Mouse (Mus musculus) NIH3T3 (cell line): ENCODE measurements at regions not wholly inside any gene's neighbourhood (a gene's known extent, or its start where the extent isn't known, plus 50 kb on each side); places are given as distances from the start of the nearest gene placed in this dataset.
"Not testable (repeated sequence)": the region's sequence is repeated elsewhere in the genome, so short reads cannot be mapped to it uniquely, and the experiment has no call there.

Experiments used
- DNase-seq: peaks from one replicate; pipeline ENCODE4 v3.0.0-alpha.2; 2012; ENCODE audit warnings: low read depth

DNA sequence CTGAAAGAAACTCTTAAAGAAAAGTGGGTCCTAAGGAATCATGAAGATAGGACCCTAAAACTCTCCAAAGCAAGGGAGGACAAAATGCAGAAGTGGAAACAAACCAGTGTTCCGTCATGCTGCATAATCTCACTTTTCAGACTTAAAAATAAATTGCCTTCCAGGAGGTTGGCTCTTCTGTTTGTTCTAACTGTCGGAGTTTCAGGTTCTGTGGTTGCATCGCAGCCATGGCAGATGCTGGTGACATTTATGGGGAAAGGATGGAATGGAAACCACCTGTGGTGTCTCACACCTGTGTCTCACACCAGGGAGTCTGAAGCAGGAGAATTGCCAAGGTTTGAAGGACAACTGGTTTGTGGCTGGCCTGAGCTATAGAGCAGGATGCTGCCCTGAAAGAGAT is 50.9 kb upstream of the Hivep1 start:
- no peak for DNase-seq

DNA sequence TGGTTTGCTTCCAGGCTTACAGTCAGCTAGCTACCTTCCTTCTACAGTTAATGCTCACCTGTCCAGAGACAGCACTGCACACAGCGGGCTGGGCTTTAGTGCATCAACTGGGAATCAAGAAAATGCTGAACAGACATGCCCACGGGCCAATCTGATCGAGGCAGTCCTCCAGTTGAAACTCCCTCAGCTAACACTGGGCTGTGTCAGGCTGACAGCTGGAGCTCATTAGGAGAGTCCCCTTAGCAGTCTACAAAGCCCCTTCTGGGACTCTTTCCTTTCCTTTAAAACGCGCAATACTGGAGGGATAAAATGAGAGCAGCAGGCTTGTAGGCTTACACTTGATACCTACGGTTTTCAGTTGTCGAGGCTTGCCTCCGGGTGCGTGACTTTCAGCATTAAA is 53.9 kb upstream of the Hivep1 start:
- no peak for DNase-seq

DNA sequence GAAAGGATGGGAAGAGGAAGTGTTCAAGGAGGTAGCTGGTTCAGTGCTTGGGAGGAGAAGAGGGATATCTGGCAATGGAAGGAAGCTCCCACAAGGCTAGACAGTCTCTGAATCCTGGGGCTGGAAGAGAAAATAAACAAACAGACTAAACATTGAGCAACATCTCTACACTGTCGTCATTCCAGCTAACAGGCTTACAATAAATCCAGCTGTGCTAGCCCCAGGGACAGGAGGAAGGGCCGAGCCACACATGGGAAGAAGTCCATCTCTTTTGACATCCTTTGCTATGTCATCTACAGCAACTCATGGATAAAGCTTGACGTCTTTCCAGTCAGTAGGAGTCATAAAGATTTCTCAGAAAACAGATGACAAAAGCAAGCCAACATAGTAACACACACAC is 57.7 kb upstream of the Hivep1 start:
- peak; percentile 14 for DNase-seq

DNA sequence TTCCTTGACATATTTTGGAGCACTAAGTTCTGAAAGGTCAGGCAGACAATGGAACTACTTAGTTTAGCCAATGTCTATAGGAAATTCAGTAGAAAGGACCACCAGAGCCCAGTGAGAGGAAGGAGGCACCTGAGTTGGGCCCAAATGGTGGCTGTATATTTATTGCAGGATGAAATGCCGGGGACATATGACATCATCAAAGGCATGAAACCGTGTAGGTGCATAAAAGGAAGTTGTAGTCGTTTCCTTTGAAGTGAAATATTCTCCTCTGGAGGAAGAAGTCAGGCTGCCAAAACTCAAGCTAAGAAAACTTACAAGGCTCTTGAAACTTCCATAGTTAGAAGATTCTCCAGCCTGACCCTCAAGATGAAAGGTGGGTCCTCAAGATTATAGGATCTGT is 75.9 kb upstream of the Hivep1 start:
- no peak for DNase-seq

DNA sequence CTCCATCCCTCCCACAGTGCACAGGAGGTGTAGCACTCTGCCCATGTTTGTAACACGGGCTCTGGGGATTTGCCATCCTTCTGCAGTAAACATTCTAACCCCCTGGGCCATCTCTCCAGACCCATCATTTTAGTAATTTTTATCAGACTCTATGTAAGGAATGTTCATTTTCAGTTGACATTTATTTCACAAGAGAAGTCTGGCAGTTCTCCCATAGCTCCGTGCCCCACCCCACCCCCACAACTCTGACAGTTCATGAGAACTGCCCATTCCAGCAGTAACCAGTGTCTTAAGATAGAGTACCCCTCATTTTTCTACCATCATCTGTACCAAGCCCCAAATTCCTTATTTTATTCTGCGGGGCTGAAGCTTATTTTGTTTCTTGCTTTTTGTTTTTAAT is 88.9 kb upstream of the Hivep1 start:
- no peak for DNase-seq

DNA sequence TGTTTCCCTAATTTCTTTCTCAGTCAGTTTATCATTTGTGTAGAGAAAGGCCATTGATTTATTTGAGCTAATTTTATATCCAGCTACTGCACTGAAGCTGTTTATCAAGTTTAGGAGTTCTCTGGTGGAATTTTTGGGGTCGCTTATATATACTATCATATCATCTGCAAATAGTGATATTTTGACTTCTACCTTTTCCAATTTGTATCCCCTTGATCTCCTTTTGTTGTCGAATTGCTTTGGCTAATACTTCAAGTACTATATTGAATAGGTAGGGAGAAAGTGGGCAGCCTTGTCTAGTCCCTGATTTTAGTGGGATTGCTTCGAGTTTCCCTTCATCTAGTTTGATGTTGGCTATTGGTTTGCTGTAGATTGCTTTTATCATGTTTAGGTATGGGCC is 90.9 kb upstream of the Hivep1 start:
- DNase-seq = not testable (repeated sequence)

DNA sequence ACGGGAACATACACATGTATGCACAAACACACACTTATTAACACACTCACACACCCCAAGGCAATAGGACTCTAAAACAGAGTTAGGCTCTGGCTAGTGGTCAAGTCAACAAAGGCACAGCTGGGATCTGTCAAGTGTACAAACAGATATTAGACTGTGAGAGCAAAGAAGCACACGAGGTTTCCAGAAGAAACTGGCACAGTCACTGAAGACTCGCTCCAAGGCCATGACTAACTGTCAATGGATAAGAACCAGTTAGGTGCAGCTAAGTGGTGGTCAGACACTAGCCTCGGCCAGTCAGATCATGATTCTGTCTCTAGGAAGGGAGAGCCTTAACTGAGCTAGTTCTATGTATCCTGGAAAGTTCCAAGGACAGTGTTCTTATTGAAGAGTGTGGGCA is 93.9 kb upstream of the Hivep1 start:
- no peak for DNase-seq

DNA sequence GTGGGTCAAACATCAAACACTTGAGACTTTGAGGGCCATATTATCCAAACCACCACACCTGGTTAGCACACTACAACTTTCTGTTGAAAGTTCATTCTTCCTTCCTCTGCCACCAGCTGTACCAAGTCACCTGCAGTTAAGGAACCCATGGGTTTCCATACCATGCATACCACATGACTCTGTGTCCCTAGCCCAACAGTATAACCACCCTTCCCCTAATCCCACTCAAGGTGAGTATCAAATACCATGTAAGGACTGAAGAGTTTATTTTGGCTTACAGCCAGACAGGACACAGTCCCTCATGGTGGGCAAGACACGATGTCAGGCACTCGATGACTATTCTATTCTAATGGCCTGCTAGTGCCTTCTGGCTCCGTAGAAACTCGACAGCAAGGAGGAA is 95.9 kb upstream of the Hivep1 start:
- no peak for DNase-seq

DNA sequence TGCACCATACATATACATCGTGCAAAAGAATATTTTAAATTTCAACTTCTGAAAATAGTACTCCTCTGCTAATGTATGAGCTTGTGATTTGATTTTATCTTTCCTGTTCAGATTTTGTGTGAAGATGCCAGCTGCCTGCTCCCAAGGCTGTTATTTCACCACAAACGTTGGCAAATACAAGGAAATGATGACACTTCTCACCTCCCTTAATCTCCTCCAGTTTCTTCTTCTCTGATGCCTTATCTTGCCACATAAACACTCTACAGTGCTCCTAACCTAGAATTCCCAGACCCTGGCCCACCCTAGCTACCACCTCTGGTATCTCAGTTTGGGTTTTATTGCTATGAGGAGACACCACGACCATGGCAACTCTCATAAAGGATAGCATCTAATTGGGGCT is 96.6 kb upstream of the Hivep1 start:
- no peak for DNase-seq

DNA sequence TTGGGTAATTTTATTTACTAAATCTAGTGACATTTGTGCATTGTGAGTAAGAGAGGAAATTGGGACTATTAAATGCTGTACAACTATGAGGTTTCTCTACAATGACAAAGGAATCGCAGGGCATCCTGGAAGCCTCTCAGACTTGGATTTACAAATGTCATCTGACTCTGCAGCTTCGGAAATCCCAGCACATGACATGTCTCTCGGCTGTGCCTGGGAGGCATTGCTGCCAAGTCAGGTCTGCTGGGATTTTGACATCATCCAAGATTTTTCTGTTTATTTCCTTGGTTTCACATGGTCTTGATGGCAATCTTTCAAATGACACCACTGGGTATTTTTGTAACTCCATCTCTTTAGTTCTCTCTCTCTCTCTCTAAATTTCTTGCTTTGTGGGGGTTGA is 99.4 kb upstream of the Hivep1 start:
- DNase-seq = no peak

DNA sequence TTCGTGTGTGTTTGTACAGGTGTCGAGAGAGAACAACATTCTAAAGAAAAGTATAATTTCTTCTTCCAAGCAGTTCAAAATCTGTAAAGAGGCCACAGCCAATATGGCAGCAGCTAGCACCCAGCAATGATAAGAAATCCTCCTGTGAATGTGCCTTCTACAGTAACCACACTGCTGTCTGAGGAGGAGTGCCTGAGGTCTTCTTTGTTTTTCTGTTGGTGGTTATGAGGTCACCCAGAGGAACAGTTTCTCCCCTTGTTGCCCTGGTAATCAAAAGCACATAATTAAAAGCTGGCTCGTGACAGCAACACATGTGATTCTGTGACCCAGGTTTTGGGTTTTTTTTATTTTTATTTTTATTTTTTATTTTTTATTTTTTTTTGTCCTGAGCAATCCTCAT is 100.8 kb upstream of the Adtrp start:
- DNase-seq = no peak

DNA sequence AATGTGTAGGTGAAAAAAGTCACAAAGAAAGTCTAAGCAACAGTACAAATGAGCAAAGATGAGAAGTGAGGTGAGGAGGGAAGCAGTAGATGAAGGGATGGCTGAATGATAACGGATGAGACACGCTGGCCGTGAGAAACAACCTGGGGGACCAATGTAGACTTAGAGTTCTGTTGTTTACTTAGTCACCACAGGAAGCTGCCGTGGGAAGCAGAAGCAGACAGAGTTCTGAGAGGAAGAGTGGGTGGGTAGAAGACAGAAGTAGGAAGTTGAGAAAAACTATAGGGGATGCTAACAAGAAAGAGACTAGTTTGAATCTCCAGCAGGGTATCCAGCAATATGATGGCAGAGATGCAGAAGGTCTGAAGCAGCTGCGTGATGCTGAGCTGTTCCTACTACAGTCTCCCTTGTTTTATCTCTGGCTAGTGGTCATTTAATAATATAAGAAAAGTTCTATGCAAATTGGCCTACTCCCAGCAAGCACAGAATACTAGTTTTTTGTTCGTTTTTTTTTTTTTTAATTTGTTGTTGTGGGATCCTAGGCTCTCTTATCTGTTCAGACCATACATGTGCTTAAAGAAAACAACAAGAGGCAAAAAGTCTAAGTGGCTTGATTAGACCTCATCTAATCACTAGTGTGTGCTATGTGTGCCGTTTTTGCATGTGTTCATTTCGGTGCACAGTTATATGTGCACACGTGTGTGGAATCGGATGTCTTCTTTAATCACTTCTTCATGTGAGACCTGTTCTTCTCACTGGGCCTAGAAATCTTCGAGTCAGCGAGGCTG is 85.0 kb upstream of the Adtrp start:
- no peak for DNase-seq

DNA sequence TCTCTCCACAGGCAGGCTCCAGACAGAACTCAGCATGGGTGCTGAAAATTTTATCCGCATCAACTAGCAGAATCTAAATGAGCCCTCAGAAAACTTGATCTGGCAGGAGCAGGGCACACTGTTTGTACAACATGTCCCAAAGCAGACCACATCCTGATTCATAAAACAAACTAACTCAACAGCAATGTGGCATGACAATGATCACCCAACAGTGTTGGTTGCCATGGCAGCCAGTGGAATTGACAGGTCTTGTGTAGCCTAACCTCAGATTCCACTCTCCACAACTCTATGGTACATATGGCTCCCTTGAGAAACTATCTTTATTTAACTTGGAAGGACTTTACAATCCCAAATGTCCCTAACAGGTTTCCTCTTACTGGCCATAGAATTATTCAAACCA is 82.3 kb upstream of the Adtrp start:
- no peak for DNase-seq

DNA sequence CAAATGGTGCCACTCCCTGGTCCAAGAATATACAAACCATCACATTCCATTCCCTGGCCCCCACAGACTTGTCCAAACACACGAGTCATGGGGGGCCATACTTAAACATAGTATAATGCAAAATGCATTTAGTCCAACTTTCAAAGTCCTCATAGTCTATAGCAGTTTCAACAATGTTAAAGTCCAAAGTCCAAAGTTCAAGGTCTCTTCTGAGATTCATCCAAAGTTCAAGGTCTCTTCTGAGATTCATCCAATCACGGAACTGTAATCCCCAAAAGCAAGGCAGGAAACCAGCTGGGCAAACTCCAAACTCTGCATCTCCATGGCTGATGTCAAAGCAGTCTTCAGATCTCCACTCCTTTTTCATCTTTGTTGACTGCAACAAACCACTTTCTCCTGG is 78.4 kb upstream of the Adtrp start:
- DNase-seq = not testable (repeated sequence)

DNA sequence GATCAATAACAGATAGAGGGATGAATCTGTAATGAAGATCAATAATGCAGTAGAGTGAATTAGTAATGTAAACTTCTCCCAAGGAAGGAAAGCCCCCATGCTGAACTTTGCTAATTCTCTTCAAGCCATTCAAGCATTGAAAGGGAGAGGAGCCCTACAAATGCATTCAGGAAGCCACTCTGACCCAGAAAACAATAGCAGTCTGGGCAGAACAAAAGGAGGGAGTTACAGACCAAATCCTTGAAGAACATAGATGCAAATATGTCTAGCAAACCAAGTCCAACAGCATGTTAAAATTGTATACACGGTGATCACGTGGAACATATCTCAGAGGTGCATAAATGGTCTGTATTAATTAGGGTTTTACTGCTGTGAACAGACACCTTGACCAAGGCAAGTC is 77.7 kb upstream of the Adtrp start:
- no peak for DNase-seq

DNA sequence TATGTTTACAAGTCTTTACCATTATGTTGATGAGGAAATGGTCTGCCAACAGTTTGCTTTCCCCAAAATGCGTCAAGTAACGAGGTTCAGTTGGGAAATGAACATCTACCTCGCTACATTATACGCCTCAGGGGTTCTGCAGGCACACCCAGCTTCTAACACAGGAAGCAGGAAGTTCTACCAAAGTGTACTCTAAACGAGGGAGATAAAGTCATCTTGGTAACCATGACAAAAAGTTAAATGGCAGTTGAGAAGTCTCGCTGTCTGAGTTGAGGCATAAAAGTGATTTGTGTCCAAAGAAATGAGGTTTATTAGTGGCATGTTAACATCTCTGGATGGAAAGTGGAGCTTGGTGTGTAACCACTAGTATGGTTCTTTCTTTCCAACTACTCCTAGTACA is 73.7 kb upstream of the Adtrp start:
- DNase-seq = no peak

DNA sequence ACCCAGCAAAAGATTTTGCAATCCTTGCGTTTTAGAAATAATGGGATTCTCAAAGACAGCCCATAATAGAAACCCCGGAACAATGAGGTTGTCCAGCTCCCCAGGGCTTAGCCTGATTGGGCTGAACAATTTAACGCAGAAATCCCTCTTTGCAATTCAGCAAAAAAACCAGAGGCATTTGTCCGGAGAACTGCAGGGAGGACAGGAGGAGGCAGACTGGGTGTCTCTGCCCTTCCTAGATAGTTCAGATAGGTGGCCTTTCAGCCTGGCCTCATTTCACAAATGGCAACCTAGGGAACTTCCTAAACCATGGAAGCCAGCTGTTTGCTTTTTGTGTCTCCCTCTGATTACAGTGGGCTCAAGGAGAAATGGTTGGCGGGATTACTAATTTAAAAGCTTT is 71.0 kb upstream of the Adtrp start:
- DNase-seq = no peak

DNA sequence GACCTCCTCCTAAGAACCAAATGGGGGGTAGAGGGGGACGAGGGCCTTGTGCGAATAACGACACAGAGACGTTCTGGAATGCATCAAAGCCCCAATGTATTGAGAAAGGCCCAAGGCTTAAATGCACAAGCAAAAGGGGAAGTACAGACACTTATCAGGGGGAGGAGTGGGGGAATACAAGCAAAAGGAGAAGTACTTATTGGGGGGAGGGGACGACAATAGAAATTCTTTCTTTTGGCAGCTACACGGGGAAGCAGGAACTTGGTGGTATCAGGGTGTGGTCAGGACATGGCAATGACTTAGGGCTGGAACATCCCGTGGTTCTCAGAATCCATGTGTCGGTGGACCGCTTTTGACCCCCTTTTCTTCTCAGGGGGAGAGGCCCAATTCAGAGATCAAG is 68.3 kb upstream of the Adtrp start:
- not testable (repeated sequence) for DNase-seq

DNA sequence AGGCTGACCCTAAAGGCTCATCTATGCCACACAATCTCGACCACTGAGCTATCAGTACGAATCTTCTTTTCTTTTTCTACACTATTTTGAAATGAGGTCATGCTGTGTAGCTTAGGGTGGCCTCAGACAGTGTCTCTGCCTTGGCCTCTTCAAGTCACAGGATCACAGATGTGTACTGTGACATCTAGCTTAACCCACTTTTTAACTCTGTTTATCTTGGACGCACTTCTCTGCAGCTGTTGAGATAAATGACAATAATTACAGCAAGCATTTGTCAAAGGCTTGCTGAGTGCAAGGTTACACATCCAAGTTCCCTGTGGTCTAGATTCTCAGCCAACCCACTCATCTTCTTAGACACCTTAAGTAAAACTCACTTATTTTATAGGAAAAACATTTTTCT is 63.3 kb upstream of the Adtrp start:
- no peak for DNase-seq

DNA sequence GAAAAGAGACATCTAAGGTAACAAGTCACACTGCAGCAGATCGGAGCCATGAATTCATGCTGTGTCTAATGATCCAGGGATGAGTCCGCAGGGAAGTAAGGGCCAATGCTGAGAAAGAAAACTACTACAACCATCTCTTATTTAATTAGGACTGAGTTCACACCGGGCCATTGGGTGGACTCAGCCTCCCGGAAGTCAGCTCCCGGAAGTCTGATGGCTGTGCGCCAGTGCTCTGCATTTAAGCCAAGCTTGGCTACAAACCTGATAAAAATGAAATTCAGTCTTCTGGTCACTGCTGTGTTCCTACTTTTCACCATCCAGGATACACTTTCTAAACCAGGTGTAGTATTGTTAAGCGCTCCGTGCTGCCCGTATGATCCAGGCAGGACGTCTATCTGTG is 62.8 kb upstream of the Adtrp start:
- DNase-seq = no peak

DNA sequence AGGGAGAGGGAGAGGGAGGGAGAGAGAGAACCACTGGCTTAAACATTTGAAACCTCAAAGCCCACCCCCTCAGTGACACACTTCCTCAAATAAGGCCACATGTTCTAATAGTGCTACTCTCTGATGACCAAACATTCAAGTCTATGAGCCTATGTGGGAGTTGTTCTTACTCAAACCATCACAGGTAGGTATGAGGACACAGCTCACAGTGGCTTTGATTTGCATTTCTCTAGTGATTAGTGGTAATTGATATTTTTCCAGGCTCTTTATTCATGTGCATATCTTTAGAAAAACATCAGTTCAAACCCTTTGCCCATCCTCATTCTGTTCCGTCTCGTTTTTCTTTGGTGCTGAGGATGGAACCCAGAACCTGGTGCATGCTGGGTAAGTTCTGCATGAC is 59.5 kb upstream of the Adtrp start:
- no peak for DNase-seq

DNA sequence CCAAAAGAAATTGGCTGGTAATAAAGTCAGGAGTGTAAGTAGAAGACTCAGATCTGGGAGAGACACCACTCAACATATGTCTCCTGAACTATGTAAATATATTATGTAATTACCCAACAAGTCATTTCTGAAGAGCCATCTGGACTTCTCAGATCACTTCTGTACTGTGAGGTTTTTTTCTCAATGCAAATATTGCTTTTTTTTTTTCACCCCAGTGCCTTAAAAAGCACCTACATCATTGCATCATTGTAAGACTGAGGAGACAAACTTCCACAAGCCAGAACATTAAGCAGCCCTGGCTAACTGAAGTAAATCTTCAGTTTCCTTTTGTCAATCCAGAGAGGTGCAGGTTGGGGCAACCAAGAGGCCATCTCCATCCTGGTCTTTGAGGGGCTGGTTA is 55.8 kb upstream of the Adtrp start:
- no peak for DNase-seq

DNA sequence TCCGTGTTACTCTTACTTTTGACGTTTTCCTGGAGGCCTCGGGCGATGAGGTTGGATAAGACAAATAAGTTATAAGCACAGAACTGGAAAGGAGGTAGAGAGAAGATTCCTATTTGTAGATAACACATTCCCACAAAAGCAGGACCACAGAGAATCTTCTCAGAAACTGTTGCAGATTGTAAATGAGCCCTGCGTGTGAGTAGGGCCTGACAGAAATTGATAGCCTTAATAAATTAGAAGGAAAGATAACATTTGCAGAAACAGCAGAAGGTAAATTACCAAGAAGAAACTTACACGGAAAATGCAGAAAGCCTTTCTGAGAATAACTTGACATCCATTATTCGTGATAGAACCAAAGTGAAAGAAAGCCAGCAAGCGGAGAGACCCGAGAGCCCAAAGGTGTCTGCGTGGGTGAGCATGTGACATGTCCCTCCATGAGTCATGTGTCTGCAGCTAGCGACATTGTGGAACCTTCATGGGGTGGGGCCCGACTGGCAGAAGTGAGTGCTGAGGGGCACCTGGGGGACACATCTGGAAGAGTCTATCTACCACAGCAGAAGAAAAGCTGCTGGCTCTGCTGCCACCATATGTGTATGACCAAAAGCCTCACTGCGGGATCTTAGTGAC is 52.5 kb upstream of the Adtrp start:
- no peak for DNase-seq

DNA sequence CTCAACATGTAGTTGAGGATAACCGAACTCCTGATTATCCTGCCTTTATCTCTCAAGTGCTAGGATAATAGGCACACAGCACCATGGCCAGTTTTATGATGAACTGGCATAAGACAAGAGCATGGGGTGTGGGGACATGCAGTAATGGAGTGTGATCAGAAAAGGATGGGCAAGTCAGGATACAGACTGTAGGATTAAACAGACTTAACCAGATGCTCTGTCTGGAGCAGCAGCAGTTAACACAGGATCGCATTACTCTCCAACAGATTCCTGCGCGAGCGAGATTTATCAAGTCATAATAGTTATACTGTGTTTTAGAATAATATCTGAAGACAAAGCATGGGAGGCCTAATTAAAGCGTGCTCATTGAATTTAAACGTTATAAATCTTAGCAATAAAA is 51.8 kb upstream of the Adtrp start:
- DNase-seq = no peak
